Mouse (Mus musculus): ENCODE measurements around the gene Fmod.

DNA sequence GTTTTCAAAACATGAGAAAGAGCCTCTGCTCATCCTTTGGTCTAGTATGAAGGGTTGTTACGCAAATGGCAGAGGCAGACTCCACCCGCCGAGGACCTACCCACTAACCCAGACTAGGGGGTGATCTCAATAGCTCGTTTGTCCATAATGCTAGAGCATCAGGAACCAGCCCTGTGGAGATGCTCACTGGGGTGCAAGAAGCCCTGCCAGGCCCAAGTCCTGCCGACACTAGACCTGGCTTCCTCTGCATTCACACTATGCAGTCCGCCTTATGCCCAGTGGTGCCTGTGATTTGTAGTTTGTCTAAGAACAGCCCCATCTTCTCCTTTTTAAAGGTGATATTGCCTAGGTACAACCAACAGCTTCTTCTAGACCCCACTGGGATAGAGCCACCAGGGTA, 10.4 kb downstream of the Fmod start:
- no peak for TF ChIP-seq POLR2A (IDR thresholded peaks at IDR 0.05; ENCODE audit: control insufficient read depth, low read depth, low read length)
- TF ChIP-seq CTCF (IDR thresholded peaks at IDR 0.05; ENCODE audit: control insufficient read depth, insufficient read depth, insufficient replicate concordance, low read depth, low read length), result no peak
